Mouse (Mus musculus): ENCODE results near the gene Pde8b. TPM values are rescaled to one million over a fixed set of nuclear protein-coding genes. Genes with fewer than 3 reads are reported as not detected.
A peak's percentile ranks its signal among the peaks of the same experiment; 100 is the strongest.

Gene Pde8b
- total RNA-seq (2014; rRNA removed) (23.6 and 28.7 TPM in 2 replicates), polyA plus RNA-seq (2015; fragmentation: Nextera tagmentation; extraction: Ambion mirVana) (6.4 and 7.1 TPM in 2 replicates)

GRCm38 (mm10) chr13:95249511-95250456 lies at the start of gene Pde8b:
Gene Pde8b (minus strand): TSS chr13:95250336.
- Histone ChIP-seq H3K4me2 (ENCODE audit: low read depth, low read length, poor library complexity, severe bottlenecking) (peak within 1 kb of the TSS; percentile 96), H3K27me3 (ENCODE audit: insufficient read depth, low read length) (0 out of 2 replicates have a peak, but pooled peaks cover 2% of the 10 kb centered on the region), H3K36me3 (ENCODE audit: insufficient read depth, low read length) (no peaks in the 10 kb centered on the region), H3K9me3 (ENCODE audit: low read length) (no peaks in the 10 kb centered on the region), H3K4me1 (ENCODE audit: insufficient read depth, low read length) (no peaks in the 10 kb centered on the region; the same call in 1 of the 2 replicates), H3K27ac (ENCODE audit: low read depth, low read length) (no peak within 1 kb of the TSS), H3K9ac (replicated peaks; ENCODE audit: low read length, poor library complexity, severe bottlenecking) (peak within 1 kb of the TSS; percentile 29), H3K4me3 (ENCODE audit: low read depth, low read length) (peak within 1 kb of the TSS; percentile 48)
- WGBS, result 6% methylated on average over 34 of the region's 37 CpGs
- peak; percentile 38 for DNase-seq (ENCODE audit: low spot score)
- peak; percentile 48 for TF ChIP-seq CTCF (IDR thresholded peaks at IDR 0.05)
- no peak for ATAC-seq (ENCODE audit: low FRiP score)

GRCm38 (mm10) chr13:95291983-95292382 lies 41.8 kb upstream of the Pde8b start:
- H3K9me3 ChIP-seq (ENCODE audit: low read length), result no peaks in the 10 kb centered on the region
- H3K4me2 ChIP-seq (ENCODE audit: low read depth, low read length, poor library complexity, severe bottlenecking), result no peak overlapping the region
- no peaks in the 10 kb centered on the region for H3K4me1 ChIP-seq (ENCODE audit: insufficient read depth, low read length)
- H3K36me3 ChIP-seq (ENCODE audit: insufficient read depth, low read length), result no peaks in the 10 kb centered on the region
- no peak overlapping the region for H3K4me3 ChIP-seq (ENCODE audit: low read depth, low read length)
- 62% methylated on average over 4 of the region's 4 CpGs for WGBS
- no peak for TF ChIP-seq CTCF (IDR thresholded peaks at IDR 0.05)
- H3K9ac ChIP-seq (replicated peaks; ENCODE audit: low read length, poor library complexity, severe bottlenecking), result no peak overlapping the region
- H3K27me3 ChIP-seq (ENCODE audit: insufficient read depth, low read length), result no peaks in the 10 kb centered on the region
- DNase-seq (ENCODE audit: low spot score) (no peak), ATAC-seq (ENCODE audit: low FRiP score) (no peak)
- no peak overlapping the region for H3K27ac ChIP-seq (ENCODE audit: low read depth, low read length)

- no peaks in the 10 kb centered on the region for H3K4me1 ChIP-seq (ENCODE audit: insufficient read depth, low read length)
- no peak overlapping the region for H3K27ac ChIP-seq (ENCODE audit: low read depth, low read length)
- 0 out of 2 replicates have a peak, but pooled peaks have one; percentile 1 for TF ChIP-seq CTCF (IDR thresholded peaks at IDR 0.05)
- no peaks in the 10 kb centered on the region for H3K27me3 ChIP-seq (ENCODE audit: insufficient read depth, low read length)
- no peak overlapping the region for H3K4me2 ChIP-seq (ENCODE audit: low read depth, low read length, poor library complexity, severe bottlenecking)
- ATAC-seq (ENCODE audit: low FRiP score), result no peak
- WGBS, result 78% methylated on average over 7 of the region's 7 CpGs
- H3K9me3 ChIP-seq (ENCODE audit: low read length), result no peaks in the 10 kb centered on the region
- no peaks in the 10 kb centered on the region for H3K36me3 ChIP-seq (ENCODE audit: insufficient read depth, low read length)
- H3K9ac ChIP-seq (replicated peaks; ENCODE audit: low read length, poor library complexity, severe bottlenecking), result no peak overlapping the region
- no peak for DNase-seq (ENCODE audit: low spot score)
- H3K4me3 ChIP-seq (ENCODE audit: low read depth, low read length), result no peak overlapping the region
Observed at GRCm38 (mm10) chr13:95288027-95288426, 37.9 kb upstream of the Pde8b start.

- Histone ChIP-seq H3K4me3 (ENCODE audit: low read depth, low read length) (no peak overlapping the region), H3K36me3 (ENCODE audit: insufficient read depth, low read length) (no peaks in the 10 kb centered on the region), H3K9me3 (ENCODE audit: low read length) (no peaks in the 10 kb centered on the region), H3K27ac (ENCODE audit: low read depth, low read length) (no peak overlapping the region), H3K27me3 (ENCODE audit: insufficient read depth, low read length) (no peaks in the 10 kb centered on the region), H3K9ac (replicated peaks; ENCODE audit: low read length, poor library complexity, severe bottlenecking) (no peak overlapping the region), H3K4me1 (ENCODE audit: insufficient read depth, low read length) (no peaks in the 10 kb centered on the region), H3K4me2 (ENCODE audit: low read depth, low read length, poor library complexity, severe bottlenecking) (no peak overlapping the region)
- WGBS, result 3% methylated on average over 7 of the region's 7 CpGs
- DNase-seq (ENCODE audit: low spot score) (peak; percentile 91), ATAC-seq (ENCODE audit: low FRiP score) (peak; percentile 74; the same call in 1 of the 2 replicates)
- TF ChIP-seq CTCF (IDR thresholded peaks at IDR 0.05), result peak; percentile 95
Observed at GRCm38 (mm10) chr13:95286989-95287388, 36.9 kb upstream of the Pde8b start.

DNA sequence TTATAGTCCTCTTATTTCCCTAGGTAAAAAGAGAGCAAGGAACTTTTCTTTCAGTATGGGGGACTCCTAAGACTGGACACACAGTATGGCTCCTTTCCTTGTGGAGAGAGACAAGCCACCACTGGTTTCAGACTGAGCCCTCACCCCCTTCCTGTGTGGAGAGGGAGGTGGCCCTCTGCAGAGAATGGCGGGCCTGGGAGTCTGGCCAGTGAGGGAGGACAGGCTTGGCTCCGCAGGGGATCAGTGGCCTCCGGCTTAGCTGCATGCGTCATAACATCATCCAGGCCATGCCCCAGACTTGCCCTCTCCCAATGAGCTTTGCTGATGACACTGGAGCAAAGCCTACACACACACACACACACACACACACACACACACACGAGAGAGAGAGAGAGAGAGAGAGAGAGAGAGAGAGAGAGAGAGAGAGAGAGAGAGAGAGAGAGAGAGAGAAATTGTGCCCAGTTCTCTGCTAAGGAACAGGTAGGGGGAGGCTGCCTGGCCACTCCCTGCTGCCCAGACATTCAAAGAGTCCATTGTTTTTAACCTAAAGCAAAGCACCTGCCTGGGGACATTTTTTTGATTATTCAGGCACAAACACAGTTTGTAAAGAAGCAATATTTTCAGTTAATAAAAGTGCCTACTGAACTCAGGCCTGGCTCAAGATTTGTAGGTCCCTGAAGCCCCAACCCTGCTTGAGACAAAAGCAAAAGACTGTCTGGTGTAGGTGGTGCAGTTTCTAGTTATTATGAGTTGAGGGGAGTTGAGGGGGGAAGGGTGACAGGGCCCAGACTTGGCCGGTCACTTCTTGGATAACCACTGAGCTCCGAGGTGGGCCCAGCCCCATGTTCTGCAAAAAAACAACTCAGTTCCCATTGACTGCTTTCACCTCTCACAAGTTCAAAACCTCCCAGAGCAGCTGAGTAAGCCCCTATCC lies 31.9 kb upstream of the Pde8b start:
- Histone ChIP-seq H3K27ac (ENCODE audit: low read depth, low read length) (no peak overlapping the region), H3K9ac (replicated peaks; ENCODE audit: low read length, poor library complexity, severe bottlenecking) (no peak overlapping the region), H3K4me3 (ENCODE audit: low read depth, low read length) (no peak overlapping the region), H3K4me2 (ENCODE audit: low read depth, low read length, poor library complexity, severe bottlenecking) (no peak overlapping the region), H3K9me3 (ENCODE audit: low read length) (no peaks in the 10 kb centered on the region), H3K27me3 (ENCODE audit: insufficient read depth, low read length) (no peaks in the 10 kb centered on the region), H3K4me1 (ENCODE audit: insufficient read depth, low read length) (no peaks in the 10 kb centered on the region), H3K36me3 (ENCODE audit: insufficient read depth, low read length) (no peaks in the 10 kb centered on the region)
- no peak for TF ChIP-seq CTCF (IDR thresholded peaks at IDR 0.05)
- 35% methylated on average over 6 of the region's 7 CpGs for WGBS
- DNase-seq (ENCODE audit: low spot score), result no peak
- no peak for ATAC-seq (ENCODE audit: low FRiP score)

Data from midbrain, postnatal 0 days (tissue).